Mouse (Mus musculus) MEL (cell line): ENCODE measurements at regions not wholly inside any gene's neighbourhood (a gene's known extent, or its start where the extent isn't known, plus 50 kb on each side); places are given as distances from the start of the nearest gene placed in this dataset.

Experiments
- DNase-seq: peaks from one replicate; pipeline ENCODE4 v3.0.0; 2011; ENCODE audit warnings: low read depth, low spot score
- H3K27ac ChIP-seq: 2 replicates; pipeline ENCODE4 v1.5.1; 2012; ENCODE audit warnings: low read depth, mild to moderate bottlenecking, control low read depth, low read length, moderate library complexity; ENCODE audit not compliant: control insufficient read depth
- H3K27me3 ChIP-seq, 2 experiments: fragments of 150-350 bp in 1 of 2; sonication (generic) in 1 of 2; 2 replicates each; pipeline ENCODE4 v1.6.1; 2012; ENCODE audit warnings: low read length in 2 of 2, mild to moderate bottlenecking in 2 of 2, improper control_type of control experiment in 1 of 2, moderate library complexity in 1 of 2; ENCODE audit not compliant: insufficient read depth in 2 of 2, control insufficient read depth in 1 of 2
- H3K36me3 ChIP-seq, 2 experiments: 2 replicates each; pipeline ENCODE4 v1.6.1; 2012 to 2014; ENCODE audit warnings: low read length in 2 of 2, improper control_type of control experiment in 1 of 2, inconsistent platforms in 1 of 2, mild to moderate bottlenecking in 1 of 2; ENCODE audit not compliant: insufficient read depth in 2 of 2, control insufficient read depth in 1 of 2
- H3K4me1 ChIP-seq, 2 experiments: fragments of 150-350 bp in 1 of 2; sonication (generic) in 1 of 2; 2 replicates each; pipeline ENCODE4 v1.6.1; 2012; ENCODE audit warnings: low read length in 2 of 2, improper control_type of control experiment in 1 of 2, mild to moderate bottlenecking in 1 of 2; ENCODE audit not compliant: insufficient read depth in 2 of 2, control insufficient read depth in 1 of 2
- H3K4me3 ChIP-seq, 2 experiments: fragments of 150-350 bp in 1 of 2; sonication (generic) in 1 of 2; 2 replicates each; pipeline ENCODE4 v1.5.1; 2012; ENCODE audit warnings: low read depth in 2 of 2, low read length in 2 of 2, mild to moderate bottlenecking in 2 of 2, moderate library complexity in 2 of 2, control low read depth in 1 of 2, improper control_type of control experiment in 1 of 2; ENCODE audit not compliant: control insufficient read depth in 1 of 2, insufficient read depth in 1 of 2
- H3K79me2 ChIP-seq: 2 replicates; pipeline ENCODE4 v1.6.1; 2012; ENCODE audit warnings: mild to moderate bottlenecking, low read length, moderate library complexity; ENCODE audit not compliant: control insufficient read depth, poor library complexity, insufficient read depth
- H3K9ac ChIP-seq: 2 replicates; pipeline ENCODE4 v1.6.1; 2012; ENCODE audit warnings: low read depth, mild to moderate bottlenecking, control low read depth, low read length, moderate library complexity; ENCODE audit not compliant: control insufficient read depth, poor library complexity, severe bottlenecking
- H3K9me3 ChIP-seq: fragments of 150-350 bp; sonication (generic); replicated peaks from 2 replicates; pipeline ENCODE4 v1.6.1; 2012; ENCODE audit warnings: mild to moderate bottlenecking, low read length, improper control_type of control experiment, moderate library complexity; ENCODE audit not compliant: insufficient read depth
- BHLHE40 ChIP-seq: IDR thresholded peaks from 2 replicates; pipeline ENCODE4 v1.6.1; 2012; ENCODE audit warnings: low read depth, mild to moderate bottlenecking, inconsistent platforms, low read length, improper control_type of control experiment, borderline replicate concordance
- CHD1 ChIP-seq: IDR thresholded peaks from 2 replicates; pipeline ENCODE4 v1.6.1; 2012; ENCODE audit warnings: low read depth, mild to moderate bottlenecking, inconsistent platforms, low read length, improper control_type of control experiment
- CHD2 ChIP-seq: IDR thresholded peaks from 2 replicates; pipeline ENCODE4 v1.6.1; 2011; ENCODE audit warnings: low read length, improper control_type of control experiment
- E2F4 ChIP-seq: IDR thresholded peaks from 2 replicates; pipeline ENCODE4 v1.6.1; 2011; ENCODE audit warnings: low read depth, low read length, improper control_type of control experiment, borderline replicate concordance
- EP300 ChIP-seq, 2 experiments: IDR thresholded peaks; 2 replicates each; pipeline ENCODE4 v1.6.1; 2011; ENCODE audit warnings: improper control_type of control experiment in 2 of 2, low read length in 2 of 2, low read depth in 1 of 2, mild to moderate bottlenecking in 1 of 2
- GABPA ChIP-seq: IDR thresholded peaks from 2 replicates; pipeline ENCODE4 v1.6.1; 2012; ENCODE audit warnings: low read depth, mild to moderate bottlenecking, inconsistent platforms, low read length, improper control_type of control experiment, moderate library complexity
- GATA1 ChIP-seq: IDR thresholded peaks from 2 replicates; pipeline ENCODE4 v1.6.1; 2011; ENCODE audit warnings: low read depth, low read length, improper control_type of control experiment
- HCFC1 ChIP-seq: IDR thresholded peaks from 2 replicates; pipeline ENCODE4 v1.6.1; 2012; ENCODE audit warnings: low read depth, mild to moderate bottlenecking, inconsistent platforms, low read length, improper control_type of control experiment, moderate library complexity
- JUND ChIP-seq: IDR thresholded peaks from 2 replicates; pipeline ENCODE4 v1.6.1; 2011; ENCODE audit warnings: low read depth, mild to moderate bottlenecking, improper control_type of control experiment, low read length
- KAT2A ChIP-seq: conservative IDR thresholded peaks from 2 replicates; pipeline ENCODE4 v1.6.1; 2012; ENCODE audit warnings: low read depth, low read length, improper control_type of control experiment, inconsistent platforms
- MAFK ChIP-seq: IDR thresholded peaks from 2 replicates; pipeline ENCODE4 v1.6.1; 2011; ENCODE audit warnings: low read depth, mild to moderate bottlenecking, low read length, improper control_type of control experiment, borderline replicate concordance
- MAX ChIP-seq: IDR thresholded peaks from 2 replicates; pipeline ENCODE4 v1.6.1; 2011; ENCODE audit warnings: low read length, improper control_type of control experiment
- MYC ChIP-seq: IDR thresholded peaks from 2 replicates; pipeline ENCODE4 v1.6.1; 2011; ENCODE audit warnings: low read depth, mild to moderate bottlenecking, low read length, improper control_type of control experiment, moderate library complexity
- NELFE ChIP-seq: IDR thresholded peaks from 2 replicates; pipeline ENCODE4 v1.6.1; 2011; ENCODE audit warnings: low read depth, low read length, improper control_type of control experiment
- POLR2AphosphoS5 ChIP-seq: IDR thresholded peaks from 2 replicates; pipeline ENCODE4 v1.6.1; 2012; ENCODE audit warnings: low read depth, borderline replicate concordance, mild to moderate bottlenecking, inconsistent platforms, low read length, moderate library complexity, mixed read lengths
- RAD21 ChIP-seq: IDR thresholded peaks from 2 replicates; pipeline ENCODE4 v1.6.1; 2011; ENCODE audit warnings: mild to moderate bottlenecking, low read depth, low read length, improper control_type of control experiment
- RCOR1 ChIP-seq: IDR thresholded peaks from 2 replicates; pipeline ENCODE4 v1.6.1; 2012; ENCODE audit warnings: low read depth, mild to moderate bottlenecking, inconsistent platforms, low read length, improper control_type of control experiment
- SIN3A ChIP-seq: IDR thresholded peaks from 2 replicates; pipeline ENCODE4 v1.6.1; 2012; ENCODE audit warnings: low read length, improper control_type of control experiment, inconsistent platforms
- TCF12 ChIP-seq: IDR thresholded peaks from 2 replicates; pipeline ENCODE4 v1.6.1; 2014; ENCODE audit warnings: low read depth, mild to moderate bottlenecking, inconsistent platforms, low read length, improper control_type of control experiment, moderate library complexity
- UBTF ChIP-seq: IDR thresholded peaks from 2 replicates; pipeline ENCODE4 v1.6.1; 2012; ENCODE audit warnings: low read depth, mild to moderate bottlenecking, inconsistent platforms, low read length, improper control_type of control experiment, moderate library complexity, borderline replicate concordance; ENCODE audit not compliant: insufficient read depth
- USF1 ChIP-seq: IDR thresholded peaks from 2 replicates; pipeline ENCODE4 v1.6.1; 2014; ENCODE audit warnings: low read depth, mild to moderate bottlenecking, inconsistent platforms, low read length, improper control_type of control experiment, moderate library complexity
- USF2 ChIP-seq, 2 experiments: IDR thresholded peaks; 2 replicates each; pipeline ENCODE4 v1.6.1; 2011 to 2012; ENCODE audit warnings: improper control_type of control experiment in 2 of 2, low read length in 2 of 2, borderline replicate concordance in 1 of 2, inconsistent platforms in 1 of 2, low read depth in 1 of 2, mild to moderate bottlenecking in 1 of 2; ENCODE audit not compliant: insufficient read depth in 1 of 2
- ZC3H11A ChIP-seq: IDR thresholded peaks from 2 replicates; pipeline ENCODE4 v1.6.1; 2012; ENCODE audit warnings: low read depth, mild to moderate bottlenecking, inconsistent platforms, low read length, improper control_type of control experiment
- ZKSCAN1 ChIP-seq: IDR thresholded peaks from 2 replicates; pipeline ENCODE4 v1.6.1; 2012; ENCODE audit warnings: low read depth, mild to moderate bottlenecking, inconsistent platforms, low read length, improper control_type of control experiment, moderate library complexity
- ZMIZ1 ChIP-seq: IDR thresholded peaks from 2 replicates; pipeline ENCODE4 v1.6.1; 2012; ENCODE audit warnings: low read depth, mild to moderate bottlenecking, inconsistent platforms, low read length, improper control_type of control experiment, moderate library complexity

GRCm38 (mm10) chr7:62230713-62231112 lies 115.7 kb upstream of the Ndn start:
- no peaks in the 10 kb centered on the region for H3K36me3 ChIP-seq
- no peaks in the 10 kb centered on the region for H3K4me1 ChIP-seq
- H3K9ac ChIP-seq, result no peak overlapping the region
- no peak for TF ChIP-seq HCFC1
- TF ChIP-seq MYC, result no peak
- TF ChIP-seq MAX, result no peak
- no peak for TF ChIP-seq UBTF
- no peak for TF ChIP-seq POLR2AphosphoS5
- no peak for TF ChIP-seq ZC3H11A
- TF ChIP-seq E2F4, result no peak
- TF ChIP-seq CHD2, result no peak
- TF ChIP-seq GATA1, result no peak
- no peak for TF ChIP-seq KAT2A
- no peak for TF ChIP-seq TCF12
- no peak for TF ChIP-seq BHLHE40
- no peak for TF ChIP-seq NELFE
- TF ChIP-seq JUND, result no peak
- no peak for TF ChIP-seq USF1
- no peak for TF ChIP-seq RCOR1
- no peak for TF ChIP-seq USF2 (IDR thresholded peaks at IDR 0.05; ENCODE audit: borderline replicate concordance in 1 of 2, insufficient read depth in 1 of 2, low read depth in 1 of 2, low read length in 2 of 2)
- no peak for TF ChIP-seq CHD1
- no peak for TF ChIP-seq MAFK
- TF ChIP-seq SIN3A, result no peak
- TF ChIP-seq, all 39 proteins: peak for 0
- Histone ChIP-seq H3K9me3 (no peaks in the 10 kb centered on the region), H3K79me2 (no peaks in the 10 kb centered on the region), H3K27ac (no peak overlapping the region), H3K27me3 (no peaks in the 10 kb centered on the region), H3K4me3 (no peak overlapping the region)
- DNase-seq, result no peak

- no peak overlapping the region for H3K9ac ChIP-seq
- H3K27ac ChIP-seq, result no peak overlapping the region
- H3K27me3 ChIP-seq, result no peaks in the 10 kb centered on the region
- no peaks in the 10 kb centered on the region for H3K79me2 ChIP-seq
- DNase-seq, result no peak
- TF ChIP-seq EP300 (IDR thresholded peaks at IDR 0.05; ENCODE audit: low read depth in 1 of 2, low read length in 2 of 2) (no peak), JUND (no peak), UBTF (no peak), ZMIZ1 (no peak), RAD21 (no peak), ZKSCAN1 (no peak), E2F4 (no peak), GABPA (no peak), USF2 (IDR thresholded peaks at IDR 0.05; ENCODE audit: borderline replicate concordance in 1 of 2, insufficient read depth in 1 of 2, low read depth in 1 of 2, low read length in 2 of 2) (no peak), RCOR1 (no peak)
- H3K4me1 ChIP-seq, result no peaks in the 10 kb centered on the region
- no peak overlapping the region for H3K4me3 ChIP-seq
- H3K9me3 ChIP-seq, result no peaks in the 10 kb centered on the region
- no peaks in the 10 kb centered on the region for H3K36me3 ChIP-seq
Measured at GRCm38 (mm10) chr7:62231120-62231574, 115.2 kb upstream of the Ndn start.
